Mouse (Mus musculus) spleen, adult 10 weeks (tissue): ENCODE results near the gene Sertad1. TPM values are rescaled to one million over a fixed set of nuclear protein-coding genes. Genes with fewer than 3 reads are reported as not detected.

Experiments used
- polyA plus RNA-seq: library from polyadenylated mRNA; stranded (reverse); fragments of 350-450 nt; fragmentation: Illumina TruSeq; extraction: RNeasy Lipid Tissue Mini Kit (QIAGEN cat#74804); gene quantifications from one replicate; pipeline ENCODE4 v1.2.3, GENCODE M21; 2015; ENCODE audit warnings: low replicate concordance; ENCODE audit not compliant: insufficient read depth

Gene Sertad1
- polyA plus RNA-seq, result 7.2 TPM

GRCm38 (mm10) chr7:27486770-27487697, at the start of gene Sertad1:
Sertad1 (plus strand) TSS chr7:27486910.

GRCm38 (mm10) chr7:27447419-27448286, 39.1 kb upstream of the Sertad1 start, which contains the start of the genes Sptbn4 and Blvrb:
Sptbn4 (minus strand) TSS chr7:27447686.
Blvrb (plus strand) TSS chr7:27447978.

GRCm38 (mm10) chr7:27473156-27473834, 13.4 kb upstream of the Sertad1 start, which contains the start of gene Sertad3:
Sertad3 (plus strand) TSS chr7:27473768.

GRCm38 (mm10) chr7:27499036-27499435, 12.3 kb downstream of the Sertad1 start, which contains the start of gene Prx:
Prx (plus strand) TSS chr7:27499324.

GRCm38 (mm10) chr7:27522967-27523366, 36.3 kb downstream of the Sertad1 start, which contains the start of gene Hipk4:
Hipk4 (plus strand) TSS chr7:27523267.

Other genes with a start within 250 kb of the Sertad1 start
- gene Numbl, start 228.5 kb upstream of the Sertad1 start, polyA plus RNA-seq, result 0.77 TPM
- 11.5 TPM for gene Ltbp4, start 149.2 kb upstream of the Sertad1 start, polyA plus RNA-seq
- gene Shkbp1, start 130.9 kb upstream of the Sertad1 start, polyA plus RNA-seq, result 26.2 TPM
- gene Gm20479, start 129.5 kb upstream of the Sertad1 start, polyA plus RNA-seq, result 19.3 TPM
- gene Sptbn4, start 39.2 kb upstream of the Sertad1 start, polyA plus RNA-seq, result 0.10 TPM
- 39.0 TPM for gene Blvrb, start 38.9 kb upstream of the Sertad1 start, polyA plus RNA-seq
- gene Sertad3, start 13.1 kb upstream of the Sertad1 start, polyA plus RNA-seq, result 13.6 TPM
- gene Prx, start 12.4 kb downstream of the Sertad1 start, polyA plus RNA-seq, result 0.51 TPM
- 0.08 TPM for gene Hipk4, start 36.4 kb downstream of the Sertad1 start, polyA plus RNA-seq
- 26.5 TPM for gene Pld3, start 66.3 kb downstream of the Sertad1 start, polyA plus RNA-seq
- 10.4 TPM for gene 2310022A10Rik, start 66.3 kb downstream of the Sertad1 start, polyA plus RNA-seq
- gene Akt2, start 104.6 kb downstream of the Sertad1 start, polyA plus RNA-seq, result 57.1 TPM
- gene Ttc9b, start 167.0 kb downstream of the Sertad1 start, polyA plus RNA-seq, result not detected
- gene Map3k10, start 187.7 kb downstream of the Sertad1 start, polyA plus RNA-seq, result 3.4 TPM
- 2.2 TPM for gene Zfp607b, start 202.4 kb downstream of the Sertad1 start, polyA plus RNA-seq
- gene Zfp60, start 244.5 kb downstream of the Sertad1 start, polyA plus RNA-seq, result 19.3 TPM